Mouse (Mus musculus) hindbrain, embryonic 10.5 days (tissue): ENCODE measurements at regions not wholly inside any gene's neighbourhood (a gene's known extent, or its start where the extent isn't known, plus 50 kb on each side); places are given as distances from the start of the nearest gene placed in this dataset.

Source experiments
- DNase-seq: peaks from one replicate; pipeline ENCODE4 v3.0.0-alpha.2; 2017; ENCODE audit warnings: low spot score
- H3K27ac ChIP-seq: fragments of 300-500 bp; sonication (generic); 2 replicates; pipeline ENCODE4 v1.5.1; 2016; ENCODE audit warnings: mild to moderate bottlenecking, moderate library complexity
- H3K27me3 ChIP-seq: fragments of 300-500 bp; sonication (generic); 2 replicates; pipeline ENCODE4 v1.6.1; 2016; ENCODE audit warnings: mild to moderate bottlenecking; ENCODE audit not compliant: poor library complexity, insufficient read depth, severe bottlenecking
- H3K36me3 ChIP-seq: fragments of 300-500 bp; sonication (generic); 2 replicates; pipeline ENCODE4 v1.6.1; 2016; ENCODE audit warnings: mild to moderate bottlenecking, moderate library complexity
- H3K4me1 ChIP-seq: fragments of 300-500 bp; sonication (generic); replicated peaks from 2 replicates; pipeline ENCODE4 v1.6.1; 2016; ENCODE audit warnings: mild to moderate bottlenecking
- H3K4me3 ChIP-seq: fragments of 300-500 bp; sonication (generic); 2 replicates; pipeline ENCODE4 v1.5.1; 2016; ENCODE audit warnings: mild to moderate bottlenecking, moderate library complexity
- H3K9me3 ChIP-seq: fragments of 300-500 bp; sonication (generic); 2 replicates; pipeline ENCODE4 v1.6.1; 2016; ENCODE audit warnings: mild to moderate bottlenecking, moderate library complexity
- WGBS: fragments of 180-500 bp; shearing (Covaris S2); methylation state at CpG from one replicate; pipeline ENCODE4 v1.1.7; 2016; 5-methylcytosine and 5-hydroxymethylcytosine counted together

GRCm38 (mm10) chr3:115655020-115655419 lies 59.9 kb downstream of the S1pr1 start:
- no peak for DNase-seq
- no peaks in the 10 kb centered on the region for H3K4me1 ChIP-seq
- no peaks in the 10 kb centered on the region for H3K27me3 ChIP-seq
- no peaks in the 10 kb centered on the region for H3K9me3 ChIP-seq
- no peaks in the 10 kb centered on the region for H3K36me3 ChIP-seq
- no peak overlapping the region for H3K27ac ChIP-seq
- no peak overlapping the region for H3K4me3 ChIP-seq

DNA sequence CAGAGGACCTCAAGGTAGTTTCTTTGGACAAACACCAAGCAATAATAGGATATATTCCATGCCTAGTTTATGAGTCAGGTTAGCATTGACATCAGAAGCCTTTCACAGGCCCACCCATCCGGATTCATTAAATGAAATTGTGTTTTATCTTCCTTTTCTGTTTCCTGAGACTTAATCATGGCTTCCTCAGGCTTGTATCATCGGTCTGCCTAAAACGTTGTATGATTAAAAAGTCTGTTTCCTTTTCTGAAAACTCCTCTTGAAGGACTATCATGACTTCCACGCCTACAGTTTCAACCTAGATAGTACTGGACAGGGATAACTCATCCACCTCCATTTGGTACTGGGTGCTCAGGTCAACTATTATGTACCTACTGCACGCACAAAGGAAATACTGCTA lies 62.6 kb downstream of the S1pr1 start:
- Histone ChIP-seq H3K4me1 (no peaks in the 10 kb centered on the region), H3K4me3 (no peak overlapping the region), H3K36me3 (no peaks in the 10 kb centered on the region), H3K9me3 (no peaks in the 10 kb centered on the region), H3K27me3 (no peaks in the 10 kb centered on the region), H3K27ac (no peak overlapping the region)
- 83% methylated on average over 5 of the region's 5 CpGs for WGBS
- DNase-seq, result no peak

GRCm38 (mm10) chr3:115649338-115650117 lies 65.3 kb downstream of the S1pr1 start:
- no peak overlapping the region for H3K4me3 ChIP-seq
- no peaks in the 10 kb centered on the region for H3K4me1 ChIP-seq
- no peaks in the 10 kb centered on the region for H3K9me3 ChIP-seq
- H3K27ac ChIP-seq, result no peak overlapping the region
- no peaks in the 10 kb centered on the region for H3K36me3 ChIP-seq
- WGBS, result 76% methylated on average over 3 of the region's 3 CpGs
- no peak for DNase-seq
- H3K27me3 ChIP-seq, result no peaks in the 10 kb centered on the region

GRCm38 (mm10) chr3:115646993-115647392 lies 67.9 kb downstream of the S1pr1 start:
- DNase-seq, result no peak
- no peaks in the 10 kb centered on the region for H3K27me3 ChIP-seq
- 82% methylated on average over 7 of the region's 7 CpGs for WGBS
- peaks cover 5% of the 10 kb centered on the region for H3K4me1 ChIP-seq
- H3K4me3 ChIP-seq, result no peak overlapping the region
- no peaks in the 10 kb centered on the region for H3K36me3 ChIP-seq
- H3K9me3 ChIP-seq, result no peaks in the 10 kb centered on the region
- H3K27ac ChIP-seq, result no peak overlapping the region

- 81% methylated on average over 5 of the region's 5 CpGs for WGBS
- no peak overlapping the region for H3K4me3 ChIP-seq
- no peak for DNase-seq
- no peaks in the 10 kb centered on the region for H3K36me3 ChIP-seq
- H3K9me3 ChIP-seq, result no peaks in the 10 kb centered on the region
- no peak overlapping the region for H3K27ac ChIP-seq
- H3K4me1 ChIP-seq, result peaks cover 12% of the 10 kb centered on the region
- H3K27me3 ChIP-seq, result no peaks in the 10 kb centered on the region
Measured at GRCm38 (mm10) chr3:115644307-115644706, 70.6 kb downstream of the S1pr1 start.

DNA sequence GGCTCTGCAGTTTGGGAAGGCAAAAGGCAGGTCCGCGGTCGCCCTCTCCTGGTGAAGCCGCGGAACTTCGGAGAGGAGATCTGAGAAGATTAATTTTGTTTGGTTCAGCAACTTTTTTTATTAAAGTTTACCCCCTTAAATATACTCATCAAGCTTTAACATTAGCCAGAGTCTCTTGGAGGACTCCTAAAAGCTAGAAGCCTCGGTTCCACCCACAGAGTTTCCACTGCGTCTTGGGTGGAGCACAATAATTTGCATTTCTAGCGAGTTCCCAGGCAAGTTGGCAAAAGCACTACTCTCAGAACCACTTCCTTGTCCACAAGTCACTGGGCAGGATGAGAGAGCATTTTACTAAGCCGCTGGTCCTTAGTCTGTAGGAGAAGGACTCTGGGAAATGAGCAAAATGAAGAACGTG lies 72.0 kb downstream of the S1pr1 start:
- WGBS, result 8% methylated on average over 11 of the region's 11 CpGs
- Histone ChIP-seq H3K4me3 (peak overlapping the region; percentile 58), H3K4me1 (peaks cover 12% of the 10 kb centered on the region), H3K27me3 (no peaks in the 10 kb centered on the region), H3K27ac (peak overlapping the region; percentile 91), H3K36me3 (no peaks in the 10 kb centered on the region), H3K9me3 (no peaks in the 10 kb centered on the region)
- DNase-seq, result peak; percentile 84

DNA sequence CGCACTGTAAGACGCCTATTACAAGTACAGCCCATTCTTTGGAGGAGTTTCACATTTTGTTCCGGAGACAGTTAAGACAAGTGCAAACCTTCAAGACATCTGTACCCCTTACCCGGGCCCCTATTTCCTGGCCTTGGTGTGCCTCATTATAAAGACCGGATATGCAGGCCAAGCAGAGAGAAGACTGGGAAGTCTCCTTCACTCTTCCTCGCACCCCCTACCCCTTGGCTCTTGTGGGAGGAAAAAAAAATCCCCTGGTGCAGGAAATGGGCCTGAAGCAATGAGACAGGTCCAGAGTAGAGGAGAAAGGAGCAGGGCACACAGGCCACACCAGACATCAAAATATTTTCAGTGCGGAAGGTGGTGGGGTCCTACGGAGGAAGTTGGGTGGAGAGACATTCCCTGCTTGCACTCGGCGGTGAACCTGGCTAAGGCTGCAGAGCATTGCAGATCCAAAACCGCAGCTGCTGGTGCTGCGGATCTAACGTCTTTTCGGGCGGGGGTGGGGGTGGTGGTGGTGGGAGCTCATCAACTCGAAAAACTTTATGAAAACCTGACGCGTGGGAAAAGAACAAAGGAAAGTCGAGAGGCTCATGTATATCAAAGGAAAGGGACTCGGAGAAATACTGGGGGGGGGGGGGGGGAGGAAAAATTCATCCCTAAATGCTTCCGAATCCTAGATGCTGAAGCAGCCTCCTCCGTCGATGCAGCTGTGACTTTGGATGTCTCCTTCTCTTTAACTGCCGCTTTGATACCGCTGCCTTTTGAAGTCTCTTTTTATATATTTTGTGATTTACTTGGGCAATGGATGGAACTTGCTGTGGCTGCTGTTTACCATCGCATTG lies 72.6 kb downstream of the S1pr1 start:
- Histone ChIP-seq H3K27ac (peak overlapping the region; percentile 91), H3K4me3 (peak overlapping the region; percentile 58), H3K4me1 (peaks cover 12% of the 10 kb centered on the region), H3K27me3 (no peaks in the 10 kb centered on the region), H3K9me3 (no peaks in the 10 kb centered on the region), H3K36me3 (no peaks in the 10 kb centered on the region)
- WGBS, result 9% methylated on average over 26 of the region's 26 CpGs
- DNase-seq, result peak; percentile 56

GRCm38 (mm10) chr3:115641411-115641810 lies 73.5 kb downstream of the S1pr1 start:
- Histone ChIP-seq H3K4me1 (peaks cover 12% of the 10 kb centered on the region), H3K27me3 (no peaks in the 10 kb centered on the region), H3K27ac (peak overlapping the region; percentile 91), H3K36me3 (no peaks in the 10 kb centered on the region), H3K4me3 (no peak overlapping the region), H3K9me3 (no peaks in the 10 kb centered on the region)
- no peak for DNase-seq
- 55% methylated on average over 6 of the region's 6 CpGs for WGBS

GRCm38 (mm10) chr3:115635487-115635886 lies 79.4 kb downstream of the S1pr1 start:
- no peak overlapping the region for H3K4me3 ChIP-seq
- no peaks in the 10 kb centered on the region for H3K36me3 ChIP-seq
- H3K4me1 ChIP-seq, result peaks cover 19% of the 10 kb centered on the region
- H3K9me3 ChIP-seq, result no peaks in the 10 kb centered on the region
- 92% methylated on average over 4 of the region's 4 CpGs for WGBS
- H3K27ac ChIP-seq, result no peak overlapping the region
- H3K27me3 ChIP-seq, result no peaks in the 10 kb centered on the region
- no peak for DNase-seq

GRCm38 (mm10) chr3:115635081-115635480 lies 79.8 kb downstream of the S1pr1 start:
- 91% methylated on average over 5 of the region's 5 CpGs for WGBS
- no peaks in the 10 kb centered on the region for H3K9me3 ChIP-seq
- H3K36me3 ChIP-seq, result no peaks in the 10 kb centered on the region
- H3K4me3 ChIP-seq, result no peak overlapping the region
- peaks cover 19% of the 10 kb centered on the region for H3K4me1 ChIP-seq
- no peaks in the 10 kb centered on the region for H3K27me3 ChIP-seq
- DNase-seq, result no peak
- no peak overlapping the region for H3K27ac ChIP-seq

- 59% methylated on average over 4 of the region's 4 CpGs for WGBS
- peak overlapping the region; percentile 81 for H3K27ac ChIP-seq
Measured at GRCm38 (mm10) chr3:115632417-115632743, 82.5 kb downstream of the S1pr1 start.

DNA sequence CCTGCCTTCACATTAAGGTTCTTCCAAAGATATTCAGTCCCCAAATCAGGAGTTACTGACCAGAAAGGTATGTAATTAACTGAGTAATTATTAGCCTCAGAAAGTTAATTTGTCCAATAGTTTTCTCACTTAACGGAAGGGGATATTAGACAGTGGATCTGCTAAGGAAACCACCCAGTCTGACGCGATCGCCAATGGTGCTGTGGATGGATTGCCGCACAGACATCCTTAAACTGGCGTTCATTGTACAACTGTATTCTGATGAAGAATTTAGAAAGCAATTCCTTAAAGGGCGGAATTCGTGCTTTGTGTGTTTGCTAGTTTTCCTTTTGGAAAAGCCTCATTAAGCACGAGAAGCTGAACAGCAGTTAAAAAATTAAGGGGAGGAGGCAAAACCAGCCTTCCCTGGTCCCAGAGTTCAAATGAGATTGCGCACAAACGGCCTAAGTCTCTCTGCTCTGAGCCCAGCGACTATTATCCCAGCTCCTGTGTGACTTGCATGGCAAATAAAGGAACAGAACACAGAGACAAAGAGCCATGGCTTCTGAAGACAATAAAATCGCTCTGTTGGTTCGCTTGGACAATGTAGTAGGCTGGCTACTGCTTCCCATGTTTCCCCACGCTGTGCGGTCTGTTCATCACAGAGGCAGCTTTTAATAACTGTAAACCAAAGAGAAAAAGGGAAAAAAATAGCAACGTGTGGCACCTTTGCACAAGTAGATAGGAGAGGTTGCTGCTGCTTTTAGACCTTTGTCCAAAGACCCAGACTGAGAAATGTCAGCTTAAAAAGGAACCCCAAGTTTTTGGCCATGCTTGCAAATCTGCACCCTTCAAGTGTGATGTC lies 83.1 kb downstream of the S1pr1 start:
- peak; percentile 30 for DNase-seq
- H3K9me3 ChIP-seq, result no peaks in the 10 kb centered on the region
- no peaks in the 10 kb centered on the region for H3K36me3 ChIP-seq
- peaks cover 19% of the 10 kb centered on the region for H3K4me1 ChIP-seq
- H3K27me3 ChIP-seq, result no peaks in the 10 kb centered on the region; the same call in 1 of the 2 replicates
- 64% methylated on average over 17 of the region's 17 CpGs for WGBS
- peak overlapping the region; percentile 81 for H3K27ac ChIP-seq
- H3K4me3 ChIP-seq, result no peak overlapping the region

More at GRCm38 (mm10) chr3:115632417-115632743, 82.5 kb downstream of the S1pr1 start:
- peaks cover 19% of the 10 kb centered on the region for H3K4me1 ChIP-seq
- no peak for DNase-seq
- no peaks in the 10 kb centered on the region for H3K27me3 ChIP-seq
- H3K36me3 ChIP-seq, result no peaks in the 10 kb centered on the region
- H3K9me3 ChIP-seq, result no peaks in the 10 kb centered on the region
- no peak overlapping the region for H3K4me3 ChIP-seq
